Mouse (Mus musculus): ENCODE measurements around the gene Glrx. TPM values are rescaled to one million over a fixed set of nuclear protein-coding genes. Genes with fewer than 3 reads are reported as not detected.
"Not testable (repeated sequence)": the region's sequence is repeated elsewhere in the genome, so short reads cannot be mapped to it uniquely, and the experiment has no call there.

Gene Glrx
- total RNA-seq (2022), result 10 to 100 TPM; 23.6 to 32.2 (median 28.3) TPM

DNA sequence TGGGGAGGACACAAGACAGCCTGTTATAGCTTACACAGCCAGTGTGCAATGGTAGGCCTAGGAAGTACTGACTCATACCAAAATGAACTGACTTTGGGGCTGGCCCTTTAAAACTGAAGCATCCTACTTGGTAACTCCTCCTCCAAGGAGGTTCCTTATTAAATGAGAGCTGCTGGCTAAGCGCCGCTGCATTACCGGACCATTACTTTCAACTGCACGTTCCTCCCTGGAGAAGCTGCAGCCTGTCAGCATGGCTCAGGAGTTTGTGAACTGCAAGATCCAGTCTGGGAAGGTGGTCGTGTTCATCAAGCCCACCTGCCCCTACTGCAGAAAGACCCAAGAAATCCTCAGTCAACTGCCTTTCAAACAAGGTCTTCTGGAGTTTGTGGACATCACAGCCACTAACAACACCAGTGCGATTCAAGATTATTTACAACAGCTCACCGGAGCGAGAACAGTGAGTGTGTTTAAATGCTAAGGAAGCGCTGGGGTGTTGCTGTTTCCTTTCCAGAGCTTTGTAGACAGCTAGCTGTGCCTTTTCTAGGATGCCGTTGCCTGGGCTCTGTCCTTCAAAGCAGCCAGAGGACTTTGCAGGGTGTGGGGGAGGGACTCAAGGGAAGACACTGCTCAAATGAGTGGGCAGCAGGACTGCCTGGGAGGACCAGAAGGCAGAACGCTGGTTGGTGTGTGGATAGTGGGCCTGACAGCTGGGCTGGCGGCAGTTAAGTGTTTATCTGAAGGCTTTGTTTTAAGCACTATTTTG is at the start of gene Glrx:
Gene Glrx, plus strand, starts transcription at position 150 of the 763 bp plus-strand sequence.
- DNase-seq (ENCODE audit: low spot score in 2 of 2), result peak; percentile 55 to 56

DNA sequence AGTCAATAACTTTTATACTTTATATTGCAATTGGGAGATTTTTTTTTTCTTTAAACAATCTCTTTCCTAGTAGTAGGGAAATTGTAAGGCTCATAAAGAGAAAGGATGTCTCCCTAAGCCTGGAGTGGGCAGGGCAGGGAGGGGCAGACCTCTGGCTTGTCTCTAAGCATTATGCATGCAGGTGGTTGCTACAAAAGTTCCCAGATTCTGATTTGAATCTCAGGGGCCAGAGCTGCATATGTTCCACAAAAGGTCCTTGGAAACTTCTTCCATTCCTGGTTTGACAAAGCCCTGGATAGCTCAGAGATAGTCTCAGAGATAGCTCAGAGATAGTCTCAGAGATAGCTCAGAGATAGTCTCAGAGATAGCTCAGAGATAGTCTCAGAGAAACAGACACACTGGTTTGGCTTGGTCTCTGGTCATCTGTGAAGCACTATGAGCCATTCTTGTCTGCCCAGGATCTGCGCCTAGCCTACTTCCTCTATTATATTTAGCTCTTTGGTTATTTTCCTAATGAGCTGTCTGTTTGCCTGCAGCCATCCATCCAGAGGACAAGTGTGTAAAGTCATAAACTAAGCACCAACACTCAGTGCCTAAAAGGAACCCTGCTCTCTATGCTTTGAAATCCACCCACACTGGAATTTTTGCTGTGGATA is 49.0 kb upstream of the Glrx start:
- no peak for DNase-seq (ENCODE audit: low spot score in 2 of 2)

DNA sequence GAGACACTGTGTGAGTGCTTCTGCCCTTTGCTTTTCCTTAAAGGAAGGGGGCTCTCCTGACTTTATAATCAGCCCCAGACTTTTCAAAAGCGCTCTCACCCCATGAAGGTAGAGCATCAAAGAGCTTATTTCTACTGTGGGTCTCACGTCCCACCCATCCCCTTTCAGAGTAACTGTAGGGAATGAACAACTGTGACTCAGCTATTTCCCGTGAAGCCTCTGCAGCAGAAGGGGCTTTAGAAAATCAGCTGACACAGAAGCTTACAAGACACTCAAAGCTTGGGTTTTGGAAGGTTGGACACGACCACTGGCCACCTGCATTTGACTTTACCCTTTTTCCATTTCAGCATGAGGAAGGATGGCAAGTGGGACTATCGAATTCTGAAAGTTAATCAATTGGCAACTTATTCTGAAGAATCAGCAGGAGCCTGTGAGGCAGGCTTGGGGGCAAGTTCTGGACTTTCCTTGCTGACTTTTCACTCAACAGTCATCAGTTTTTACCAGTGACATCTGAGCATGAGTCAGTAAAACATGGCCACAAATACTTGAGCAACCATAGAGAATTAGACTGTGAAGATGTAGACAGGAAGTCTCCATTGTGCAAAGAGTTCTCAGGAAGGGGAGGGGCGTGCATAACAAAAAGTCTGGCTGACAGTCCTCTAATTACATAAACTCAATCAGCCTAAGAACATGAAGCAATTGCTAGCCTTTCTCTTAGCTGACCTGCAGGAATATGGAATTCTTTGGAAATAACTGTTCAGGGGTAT is 45.6 kb upstream of the Glrx start:
- DNase-seq (ENCODE audit: low spot score in 2 of 2), result no peak

DNA sequence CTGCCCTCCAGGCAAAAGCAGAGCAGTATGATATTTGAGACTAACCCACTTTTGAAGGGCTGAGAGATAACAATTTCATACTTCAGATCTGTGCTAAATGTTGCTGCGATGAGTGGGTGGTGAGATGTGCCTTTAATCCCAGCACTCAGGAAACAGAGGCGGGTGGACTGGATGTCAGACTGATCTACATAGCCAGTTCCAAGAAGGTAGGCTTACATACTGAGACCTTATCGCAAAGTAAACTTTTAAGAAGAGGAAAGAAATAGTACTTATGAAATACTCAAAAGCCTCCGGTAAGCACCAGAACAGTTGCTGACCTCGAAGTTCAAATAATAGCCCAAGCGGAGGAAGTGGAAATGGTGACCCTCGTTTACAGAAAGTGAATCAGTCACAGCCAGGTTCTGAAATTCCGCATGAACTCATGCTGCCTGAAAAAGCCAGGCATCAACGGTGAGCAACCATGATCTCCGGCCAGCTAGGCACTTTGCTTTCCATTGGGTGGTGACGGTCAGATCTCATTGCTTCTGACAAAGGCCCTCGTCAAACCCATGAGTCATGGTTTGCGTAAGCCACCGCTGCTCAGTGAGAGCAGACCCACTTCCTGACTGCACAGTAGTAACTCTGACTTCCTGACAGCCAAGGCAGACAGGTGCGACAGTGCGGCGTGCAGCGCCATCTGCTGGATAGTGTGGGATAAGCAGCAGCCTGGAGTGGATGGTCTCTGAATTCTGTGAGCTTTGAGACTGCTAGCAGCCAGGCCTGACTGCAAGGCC is 42.1 kb upstream of the Glrx start:
- peak; percentile 88 to 89 for DNase-seq (ENCODE audit: low spot score in 2 of 2)

DNA sequence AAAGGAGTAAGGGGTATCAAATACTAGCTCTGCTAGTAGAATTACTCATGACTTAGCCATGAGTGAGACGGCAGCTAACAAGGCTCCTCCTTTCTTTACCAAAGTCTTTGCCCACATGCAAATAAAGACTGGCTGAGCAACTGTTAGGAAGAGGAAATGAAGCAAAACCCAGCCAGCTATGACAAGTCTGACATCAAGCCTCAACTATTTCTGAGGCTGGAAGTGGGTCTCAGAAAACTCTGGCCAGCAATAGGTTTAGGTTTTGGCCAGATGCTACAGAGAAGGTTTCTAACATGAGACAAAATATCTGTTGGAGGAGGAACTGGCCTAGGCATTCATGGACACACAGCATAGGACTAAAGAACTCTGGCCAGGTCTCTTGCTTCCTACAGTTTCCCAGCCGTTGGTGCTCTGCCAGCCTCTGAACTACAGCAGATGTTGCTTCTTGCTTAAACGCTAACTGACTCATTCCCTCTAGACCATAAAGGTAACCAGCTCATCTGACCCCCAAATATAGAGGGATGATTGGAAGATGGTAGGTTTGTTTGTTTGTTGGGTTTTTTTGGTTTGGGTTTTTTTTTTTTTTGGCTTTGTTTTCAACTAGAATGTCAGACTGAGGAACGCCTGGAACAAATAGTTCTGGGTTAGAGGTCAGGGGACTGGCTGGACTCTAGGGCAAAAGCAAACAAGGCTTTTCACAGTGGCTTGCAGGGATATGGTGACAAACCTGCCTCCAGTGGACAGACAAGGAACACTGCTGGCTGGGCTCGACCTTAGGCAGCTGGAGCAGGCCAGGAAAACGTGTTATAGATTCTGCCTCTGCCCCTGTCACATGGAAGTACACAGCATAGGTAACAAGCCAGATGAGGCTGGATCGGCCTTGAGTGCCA is 41.0 kb upstream of the Glrx start:
- no peak for DNase-seq (ENCODE audit: low spot score in 2 of 2)

DNA sequence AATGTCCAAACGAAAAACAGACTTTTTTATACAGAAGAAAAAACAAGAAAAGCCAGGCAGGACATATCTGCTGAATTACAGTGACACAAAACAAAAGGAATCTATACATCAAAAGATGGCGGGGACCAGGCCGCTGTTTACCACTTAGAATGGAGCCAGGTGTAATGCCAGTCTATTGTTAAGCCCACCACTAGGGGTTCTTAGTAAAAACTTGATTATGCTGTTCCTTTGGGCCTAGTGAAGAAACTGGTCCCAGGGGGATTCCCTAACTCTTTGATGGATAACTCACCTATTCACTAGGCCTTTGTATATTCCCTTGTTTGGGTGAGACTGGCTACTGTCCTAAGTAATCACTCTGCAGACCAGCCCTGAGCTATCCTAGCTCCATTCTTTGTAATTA is 40.2 kb upstream of the Glrx start:
- no peak for DNase-seq (ENCODE audit: low spot score in 2 of 2)

GRCm38 (mm10) chr13:75807969-75808368 is 31.7 kb upstream of the Glrx start:
- no peak for DNase-seq (ENCODE audit: low spot score in 2 of 2)

DNA sequence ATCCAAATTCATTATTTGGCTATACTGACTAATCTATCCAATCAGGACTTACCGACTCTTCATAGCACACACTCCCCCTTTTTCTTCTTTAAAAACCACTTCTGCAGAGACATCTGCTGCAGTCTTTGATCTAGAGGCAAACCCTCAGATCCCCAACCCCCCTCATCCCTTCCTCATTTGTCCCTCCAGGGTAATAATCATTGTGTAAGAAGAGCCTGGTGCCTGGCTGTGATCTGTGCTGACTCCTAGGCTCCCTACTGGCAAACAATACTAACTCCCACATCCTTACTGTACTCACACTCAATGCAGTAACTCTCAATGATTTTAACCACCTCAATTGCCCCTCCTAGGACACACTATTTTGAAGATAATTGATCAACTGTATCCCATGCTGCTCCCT is 29.7 kb upstream of the Glrx start:
- DNase-seq (ENCODE audit: low spot score in 2 of 2), result no peak

DNA sequence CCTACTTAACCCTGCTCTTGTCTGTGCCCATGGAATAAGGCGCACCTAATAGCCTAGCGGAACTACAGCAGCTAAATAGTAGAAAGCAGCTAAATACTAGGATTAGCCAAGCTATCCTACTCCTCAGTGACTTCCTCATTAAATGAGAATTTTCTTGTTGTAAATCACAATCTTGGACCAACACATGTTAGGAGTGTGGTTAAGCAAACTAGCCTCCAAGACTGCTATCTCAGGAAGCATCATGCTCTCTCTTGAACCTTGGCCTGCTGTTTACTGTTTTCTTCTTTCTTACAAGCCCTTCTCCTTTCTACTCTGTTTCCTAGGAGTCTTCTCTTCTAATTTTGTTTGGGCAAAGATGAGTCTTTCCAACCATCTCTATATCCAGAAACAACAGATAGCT is 22.5 kb upstream of the Glrx start:
- no peak for DNase-seq (ENCODE audit: low spot score in 2 of 2)

- no peak for DNase-seq (ENCODE audit: low spot score in 2 of 2)
These were observed 21.2 kb upstream of the Glrx start for GRCm38 (mm10) chr13:75818486-75818885.

GRCm38 (mm10) chr13:75818945-75819706 is 20.5 kb upstream of the Glrx start:
- DNase-seq (ENCODE audit: low spot score in 2 of 2), result no peak

- DNase-seq (ENCODE audit: low spot score in 2 of 2), result no peak
These were observed 19.8 kb upstream of the Glrx start for GRCm38 (mm10) chr13:75819898-75820297.

DNA sequence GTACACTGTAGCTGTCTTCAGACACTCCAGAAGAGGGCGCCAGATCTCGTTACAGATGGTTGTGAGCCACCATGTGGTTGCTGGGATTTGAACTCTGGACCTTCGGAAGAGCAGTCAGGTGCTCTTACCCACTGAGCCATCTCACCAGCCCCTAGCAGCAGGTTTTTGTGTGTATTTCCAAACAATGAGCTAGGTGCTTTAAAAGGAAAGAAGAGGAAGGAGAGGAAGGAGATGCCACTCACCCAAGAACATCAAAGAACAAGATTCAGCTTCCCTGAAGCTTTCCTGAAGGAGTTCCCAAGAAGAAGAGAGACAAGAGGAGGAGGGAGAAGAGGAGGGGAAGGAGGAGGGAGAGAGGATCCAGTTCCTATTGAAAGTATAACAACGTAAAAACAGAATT is 17.3 kb upstream of the Glrx start:
- DNase-seq (ENCODE audit: low spot score in 2 of 2), result not testable (repeated sequence)

GRCm38 (mm10) chr13:75823201-75823600 is 16.5 kb upstream of the Glrx start:
- no peak for DNase-seq (ENCODE audit: low spot score in 2 of 2)

DNA sequence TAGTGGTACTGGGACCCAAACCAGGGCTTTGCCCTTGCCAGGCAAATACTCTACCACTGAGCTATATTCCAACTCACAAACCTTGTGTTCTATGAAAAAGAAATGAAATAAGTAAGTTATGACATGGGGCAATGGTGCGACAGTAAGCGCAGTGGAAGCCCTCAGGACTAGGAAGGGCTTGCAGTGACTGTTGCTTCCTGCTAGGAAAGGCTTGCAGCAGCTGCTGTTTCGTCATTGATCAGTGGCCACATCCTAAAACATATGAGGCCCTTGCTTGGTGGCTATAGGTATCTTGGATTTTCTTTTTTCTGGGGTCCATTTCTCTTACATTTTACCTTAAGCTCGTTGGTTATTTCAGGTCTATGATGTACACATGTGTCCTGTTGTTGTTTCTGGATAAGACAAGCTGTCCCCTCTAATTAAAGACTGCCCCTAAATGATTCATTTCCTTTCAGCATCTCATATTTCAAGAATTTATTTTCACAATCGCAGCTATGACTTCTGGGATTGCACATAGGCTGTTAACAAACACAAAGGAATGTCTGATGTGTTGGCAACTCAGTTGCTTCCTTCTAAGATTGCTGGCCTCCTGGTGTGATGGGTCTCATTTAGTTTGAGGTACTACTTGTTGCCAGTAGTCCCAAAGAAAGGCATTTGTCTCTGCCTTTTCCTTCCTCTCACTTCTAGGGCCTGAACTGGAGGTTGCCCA is 14.9 kb upstream of the Glrx start:
- DNase-seq (ENCODE audit: low spot score in 2 of 2), result no peak

DNA sequence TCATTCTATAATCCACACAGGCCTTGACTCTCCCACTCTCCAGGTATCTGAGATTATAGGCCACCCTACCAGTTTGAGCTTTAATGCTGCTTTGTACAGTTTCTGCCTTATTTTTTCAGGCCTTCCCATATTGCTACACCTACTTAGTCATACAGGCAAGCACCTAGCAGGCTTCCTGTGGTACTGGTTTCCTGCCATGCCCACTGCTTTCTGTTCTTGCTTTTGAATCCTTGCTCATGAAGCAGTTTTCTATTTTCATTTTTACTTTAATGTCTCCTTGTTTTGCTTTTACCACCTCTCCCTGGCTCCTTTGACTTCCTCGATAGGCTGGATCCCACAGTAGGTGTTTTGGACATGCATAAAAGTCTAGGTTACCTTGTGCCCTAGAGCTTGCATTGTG is 14.3 kb upstream of the Glrx start:
- DNase-seq (ENCODE audit: low spot score in 2 of 2), result no peak

DNA sequence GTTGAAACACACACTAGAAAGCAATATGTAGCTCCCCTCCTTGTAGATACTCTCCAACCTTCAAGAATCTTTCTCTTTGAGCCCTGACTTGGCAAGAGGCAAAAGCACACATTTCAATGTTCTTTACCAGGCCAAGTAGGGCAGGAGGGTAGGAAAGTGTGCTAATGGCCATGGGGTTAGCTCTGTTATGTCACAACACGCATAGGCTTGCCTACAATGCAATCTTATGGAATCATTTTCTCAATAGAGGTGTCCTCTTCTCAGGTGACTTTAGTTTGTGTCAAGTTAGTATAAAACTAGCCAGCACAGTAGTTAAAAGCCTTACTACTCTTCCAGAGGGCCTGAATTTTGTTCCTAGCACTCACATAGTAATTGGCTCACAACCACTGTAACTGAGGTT is 9.0 kb upstream of the Glrx start:
- no peak for DNase-seq (ENCODE audit: low spot score in 2 of 2)

GRCm38 (mm10) chr13:75831710-75832109 is 8.0 kb upstream of the Glrx start:
- no peak for DNase-seq (ENCODE audit: low spot score in 2 of 2)

- no peak for DNase-seq (ENCODE audit: low spot score in 2 of 2)
These were observed 7.0 kb upstream of the Glrx start for GRCm38 (mm10) chr13:75832697-75833096.

Measured in gastrocnemius, adult 8-10 months (tissue).